Mouse (Mus musculus): ENCODE measurements around the gene Olfr1410.

DNA sequence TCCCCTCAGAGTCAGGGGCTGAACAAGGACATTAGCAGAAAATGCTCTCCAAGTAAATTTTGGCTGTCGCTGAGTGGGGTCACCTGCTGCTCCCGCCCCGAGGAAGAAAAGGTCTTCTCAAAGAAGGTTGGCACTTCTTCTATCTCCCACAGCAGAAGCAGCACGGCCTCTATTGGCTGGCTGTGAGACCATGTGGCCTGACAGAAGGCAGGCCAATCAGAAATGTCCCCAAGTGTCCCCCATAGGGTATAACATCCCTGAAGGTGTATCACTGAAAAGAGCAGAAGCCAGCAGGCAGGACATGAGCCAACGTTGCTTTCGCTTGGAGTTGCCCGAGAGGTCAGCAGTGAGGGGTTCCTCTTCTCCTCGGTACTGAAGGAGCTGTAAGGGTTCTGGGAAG, 30.4 kb downstream of the Olfr1410 start:
- TF ChIP-seq CTCF (conservative IDR thresholded peaks at IDR 0.05; ENCODE audit: low read length) (no peak), POU5F1 (IDR thresholded peaks at IDR 0.05; ENCODE audit: borderline replicate concordance, low read length) (no peak)
